Mouse (Mus musculus): ENCODE results near the gene Mus81. TPM values are rescaled to one million over a fixed set of nuclear protein-coding genes. Genes with fewer than 3 reads are reported as not detected.
A peak's percentile ranks its signal among the peaks of the same experiment; 100 is the strongest.

Gene Mus81
- polyA plus RNA-seq, 1 experiment from 2014 or later: 50.5 TPM

- no peak overlapping the region for H3K27ac ChIP-seq (ENCODE audit: low read length)
Observed at GRCm38 (mm10) chr19:5485371-5485770, 2.8 kb downstream of the Mus81 start.

GRCm38 (mm10) chr19:5484496-5484895, 3.7 kb downstream of the Mus81 start:
- no peaks in the 10 kb centered on the region for H3K9me3 ChIP-seq (ENCODE audit: low read length)
- H3K27ac ChIP-seq (ENCODE audit: low read length): no peak overlapping the region
- no peaks in the 10 kb centered on the region for H3K27me3 ChIP-seq (ENCODE audit: insufficient read depth, low read length)
- 91% methylated on average over 5 of the region's 5 CpGs for WGBS
- H3K4me2 ChIP-seq (replicated peaks; ENCODE audit: low read depth, low read length): no peak overlapping the region
- H3K4me3 ChIP-seq (ENCODE audit: low read length): no peak overlapping the region
- no peak for ATAC-seq (ENCODE audit: low FRiP score, low TSS enrichment)
- H3K9ac ChIP-seq (replicated peaks; ENCODE audit: low read length): no peak overlapping the region
- H3K36me3 ChIP-seq (ENCODE audit: insufficient read depth, low read length): peaks cover 60% of the 10 kb centered on the region
- H3K4me1 ChIP-seq (ENCODE audit: insufficient read depth, low read length): peaks cover 14% of the 10 kb centered on the region

More at GRCm38 (mm10) chr19:5485371-5485770, 2.8 kb downstream of the Mus81 start:
- Histone ChIP-seq H3K4me3 (ENCODE audit: low read length) (no peak overlapping the region), H3K27me3 (ENCODE audit: insufficient read depth, low read length) (no peaks in the 10 kb centered on the region), H3K4me2 (replicated peaks; ENCODE audit: low read depth, low read length) (no peak overlapping the region), H3K4me1 (ENCODE audit: insufficient read depth, low read length) (peaks cover 19% of the 10 kb centered on the region), H3K36me3 (ENCODE audit: insufficient read depth, low read length) (peaks cover 51% of the 10 kb centered on the region), H3K9ac (replicated peaks; ENCODE audit: low read length) (no peak overlapping the region), H3K9me3 (ENCODE audit: low read length) (no peaks in the 10 kb centered on the region)
- ATAC-seq (ENCODE audit: low FRiP score, low TSS enrichment): no peak
- WGBS: 89% methylated on average over 8 of the region's 8 CpGs

GRCm38 (mm10) chr19:5483386-5484359, 4.5 kb downstream of the Mus81 start:
- Histone ChIP-seq H3K4me3 (ENCODE audit: low read length) (no peak overlapping the region), H3K4me1 (ENCODE audit: insufficient read depth, low read length) (peaks cover 10% of the 10 kb centered on the region), H3K9ac (replicated peaks; ENCODE audit: low read length) (no peak overlapping the region), H3K4me2 (replicated peaks; ENCODE audit: low read depth, low read length) (no peak overlapping the region), H3K36me3 (ENCODE audit: insufficient read depth, low read length) (peaks cover 64% of the 10 kb centered on the region), H3K27ac (ENCODE audit: low read length) (no peak overlapping the region), H3K27me3 (ENCODE audit: insufficient read depth, low read length) (no peaks in the 10 kb centered on the region), H3K9me3 (ENCODE audit: low read length) (no peaks in the 10 kb centered on the region)
- no peak for ATAC-seq (ENCODE audit: low FRiP score, low TSS enrichment)
- WGBS: 91% methylated on average over 19 of the region's 19 CpGs

- peaks cover 71% of the 10 kb centered on the region for H3K36me3 ChIP-seq (ENCODE audit: insufficient read depth, low read length)
- WGBS: 92% methylated on average over 10 of the region's 10 CpGs
Observed at GRCm38 (mm10) chr19:5481398-5481797, 6.8 kb downstream of the Mus81 start.

DNA sequence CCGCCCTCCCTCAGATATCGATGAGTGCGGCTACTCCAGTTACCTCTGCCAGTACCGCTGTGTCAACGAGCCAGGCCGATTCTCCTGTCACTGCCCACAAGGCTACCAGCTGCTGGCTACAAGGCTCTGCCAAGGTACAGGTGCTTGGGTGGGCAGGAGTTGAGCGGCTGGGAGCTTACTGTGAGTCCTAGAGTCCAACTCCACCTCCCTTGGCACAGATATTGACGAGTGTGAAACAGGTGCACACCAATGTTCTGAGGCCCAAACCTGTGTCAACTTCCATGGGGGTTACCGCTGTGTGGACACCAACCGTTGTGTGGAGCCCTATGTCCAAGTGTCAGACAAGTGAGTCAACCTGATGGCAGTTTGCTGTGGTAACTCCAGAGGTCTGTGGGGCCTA, 8.2 kb downstream of the Mus81 start:
- Histone ChIP-seq H3K4me3 (ENCODE audit: low read length) (no peak overlapping the region), H3K36me3 (ENCODE audit: insufficient read depth, low read length) (peaks cover 63% of the 10 kb centered on the region), H3K4me2 (replicated peaks; ENCODE audit: low read depth, low read length) (no peak overlapping the region), H3K4me1 (ENCODE audit: insufficient read depth, low read length) (peaks cover 14% of the 10 kb centered on the region), H3K9me3 (ENCODE audit: low read length) (no peaks in the 10 kb centered on the region), H3K9ac (replicated peaks; ENCODE audit: low read length) (no peak overlapping the region), H3K27me3 (ENCODE audit: insufficient read depth, low read length) (no peaks in the 10 kb centered on the region), H3K27ac (ENCODE audit: low read length) (no peak overlapping the region)
- WGBS: 86% methylated on average over 10 of the region's 10 CpGs
- no peak for ATAC-seq (ENCODE audit: low FRiP score, low TSS enrichment)

More at GRCm38 (mm10) chr19:5481398-5481797, 6.8 kb downstream of the Mus81 start:
- H3K4me1 ChIP-seq (ENCODE audit: insufficient read depth, low read length): peaks cover 6% of the 10 kb centered on the region; the same call in 1 of the 2 replicates
- no peak overlapping the region for H3K9ac ChIP-seq (replicated peaks; ENCODE audit: low read length)
- H3K4me2 ChIP-seq (replicated peaks; ENCODE audit: low read depth, low read length): no peak overlapping the region
- H3K4me3 ChIP-seq (ENCODE audit: low read length): no peak overlapping the region
- no peaks in the 10 kb centered on the region for H3K9me3 ChIP-seq (ENCODE audit: low read length)
- no peak for ATAC-seq (ENCODE audit: low FRiP score, low TSS enrichment)
- no peaks in the 10 kb centered on the region for H3K27me3 ChIP-seq (ENCODE audit: insufficient read depth, low read length)
- no peak overlapping the region for H3K27ac ChIP-seq (ENCODE audit: low read length)

GRCm38 (mm10) chr19:5477668-5478300, 10.4 kb downstream of the Mus81 start:
- Histone ChIP-seq H3K27ac (ENCODE audit: low read length) (no peak overlapping the region), H3K9me3 (ENCODE audit: low read length) (no peaks in the 10 kb centered on the region), H3K4me1 (ENCODE audit: insufficient read depth, low read length) (peaks cover 21% of the 10 kb centered on the region), H3K4me3 (ENCODE audit: low read length) (no peak overlapping the region), H3K27me3 (ENCODE audit: insufficient read depth, low read length) (no peaks in the 10 kb centered on the region), H3K9ac (replicated peaks; ENCODE audit: low read length) (no peak overlapping the region), H3K4me2 (replicated peaks; ENCODE audit: low read depth, low read length) (no peak overlapping the region), H3K36me3 (ENCODE audit: insufficient read depth, low read length) (peaks cover 41% of the 10 kb centered on the region)
- no peak for ATAC-seq (ENCODE audit: low FRiP score, low TSS enrichment)
- WGBS: 86% methylated on average over 18 of the region's 18 CpGs

DNA sequence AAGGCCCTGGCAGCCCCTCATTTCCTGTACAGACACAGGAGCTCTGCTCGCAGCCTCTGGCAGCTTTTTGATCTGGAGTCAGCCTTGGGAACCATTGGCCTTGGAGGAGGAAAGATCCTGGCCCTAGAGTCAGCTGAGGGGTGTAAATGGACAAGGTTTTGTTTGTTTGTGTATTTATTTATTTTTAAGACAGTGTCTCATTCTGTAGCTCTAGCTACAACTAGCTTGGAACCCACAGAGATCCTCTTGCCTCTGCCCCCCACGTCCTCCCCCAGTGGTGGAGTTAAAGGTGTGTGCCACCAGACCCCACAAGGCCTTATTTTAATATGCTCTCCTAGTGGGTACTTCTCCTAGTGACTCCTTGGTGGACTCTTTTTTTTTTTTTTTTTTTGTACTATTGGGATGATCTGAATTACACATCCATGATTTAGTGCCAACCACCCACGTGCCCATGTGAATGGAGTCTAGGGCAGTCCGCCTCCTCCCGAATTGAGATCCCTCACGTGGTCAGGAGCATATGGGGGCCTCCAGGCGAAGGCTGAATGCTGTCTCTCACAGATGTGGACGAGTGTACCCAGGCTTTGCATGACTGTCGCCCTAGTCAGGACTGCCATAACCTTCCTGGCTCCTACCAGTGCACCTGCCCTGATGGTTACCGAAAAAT, 11.1 kb downstream of the Mus81 start:
- no peak overlapping the region for H3K27ac ChIP-seq (ENCODE audit: low read length)
- H3K4me3 ChIP-seq (ENCODE audit: low read length): no peak overlapping the region
- H3K4me2 ChIP-seq (replicated peaks; ENCODE audit: low read depth, low read length): no peak overlapping the region
- no peaks in the 10 kb centered on the region for H3K9me3 ChIP-seq (ENCODE audit: low read length)
- peaks cover 21% of the 10 kb centered on the region for H3K4me1 ChIP-seq (ENCODE audit: insufficient read depth, low read length)
- H3K36me3 ChIP-seq (ENCODE audit: insufficient read depth, low read length): peaks cover 35% of the 10 kb centered on the region
- no peak overlapping the region for H3K9ac ChIP-seq (replicated peaks; ENCODE audit: low read length)
- H3K27me3 ChIP-seq (ENCODE audit: insufficient read depth, low read length): no peaks in the 10 kb centered on the region
- 76% methylated on average over 10 of the region's 10 CpGs for WGBS
- ATAC-seq (ENCODE audit: low FRiP score, low TSS enrichment): no peak

- peaks cover 18% of the 10 kb centered on the region for H3K36me3 ChIP-seq (ENCODE audit: insufficient read depth, low read length)
- H3K4me2 ChIP-seq (replicated peaks; ENCODE audit: low read depth, low read length): peak overlapping the region; percentile 66
- H3K9ac ChIP-seq (replicated peaks; ENCODE audit: low read length): peak overlapping the region; percentile 86
- H3K4me3 ChIP-seq (ENCODE audit: low read length): peak overlapping the region; percentile 64
- peaks cover 21% of the 10 kb centered on the region for H3K4me1 ChIP-seq (ENCODE audit: insufficient read depth, low read length)
- H3K27ac ChIP-seq (ENCODE audit: low read length): peak overlapping the region; percentile 84
- ATAC-seq (ENCODE audit: low FRiP score, low TSS enrichment): peak; percentile 13; the same call in 1 of the 2 replicates
- no peaks in the 10 kb centered on the region for H3K27me3 ChIP-seq (ENCODE audit: insufficient read depth, low read length)
- no peaks in the 10 kb centered on the region for H3K9me3 ChIP-seq (ENCODE audit: low read length)
- WGBS: 13% methylated on average over 13 of the region's 13 CpGs
Observed at GRCm38 (mm10) chr19:5475069-5475714, 13.0 kb downstream of the Mus81 start.

DNA sequence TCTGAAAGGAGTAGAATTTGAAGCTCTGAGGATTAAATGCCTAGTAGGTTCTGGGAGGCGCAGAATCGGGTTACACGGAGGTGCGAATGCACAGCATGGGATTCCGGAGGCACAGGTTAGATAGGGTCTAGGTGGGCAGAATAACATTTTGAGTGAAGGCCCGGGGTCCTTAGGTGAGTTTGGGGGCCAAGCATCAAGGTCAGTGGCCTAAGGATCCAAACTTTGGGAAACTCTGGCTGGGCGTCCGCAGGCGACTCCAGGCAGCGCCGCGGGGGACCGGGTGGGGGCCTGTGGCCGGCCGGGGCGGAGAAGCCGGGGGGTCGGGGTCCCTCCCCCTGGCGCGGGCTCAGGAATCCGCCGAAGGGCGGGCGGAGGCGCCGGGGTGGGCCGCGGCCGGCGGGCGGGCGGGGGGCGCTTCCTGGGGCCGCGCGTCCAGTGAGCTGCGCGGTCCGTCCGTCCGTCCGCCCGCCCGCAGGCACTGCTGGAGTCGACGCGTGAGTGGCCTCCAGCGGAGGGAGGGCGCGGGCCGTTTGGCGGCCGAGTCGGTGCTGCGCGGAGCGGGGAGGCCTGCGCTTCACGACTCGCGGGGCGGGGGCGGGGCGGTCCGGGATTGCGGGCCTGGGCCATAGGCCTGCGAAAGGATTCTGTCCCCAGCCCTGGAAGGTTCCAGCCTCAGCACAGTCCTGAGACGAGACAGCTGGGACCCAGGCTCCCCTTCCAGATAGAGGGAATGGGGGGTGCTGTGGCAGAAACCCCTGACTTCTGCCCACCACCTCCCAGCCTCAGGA, 13.7 kb downstream of the Mus81 start:
- ATAC-seq (ENCODE audit: low FRiP score, low TSS enrichment): peak; percentile 70
- Histone ChIP-seq H3K27me3 (ENCODE audit: insufficient read depth, low read length) (no peaks in the 10 kb centered on the region), H3K27ac (ENCODE audit: low read length) (peak overlapping the region; percentile 84), H3K4me2 (replicated peaks; ENCODE audit: low read depth, low read length) (peak overlapping the region; percentile 66), H3K9ac (replicated peaks; ENCODE audit: low read length) (peak overlapping the region; percentile 86), H3K9me3 (ENCODE audit: low read length) (no peaks in the 10 kb centered on the region), H3K36me3 (ENCODE audit: insufficient read depth, low read length) (peaks cover 11% of the 10 kb centered on the region), H3K4me1 (ENCODE audit: insufficient read depth, low read length) (peaks cover 21% of the 10 kb centered on the region), H3K4me3 (ENCODE audit: low read length) (peak overlapping the region; percentile 64)
- 1% methylated on average over 45 of the region's 68 CpGs for WGBS
